Mouse (Mus musculus) intestine, embryonic 16.5 days (tissue): ENCODE measurements at regions not wholly inside any gene's neighbourhood (a gene's known extent, or its start where the extent isn't known, plus 50 kb on each side); places are given as distances from the start of the nearest gene placed in this dataset.

Experiments used
- ATAC-seq: fragments of 200-750 bp; cut with Nextera tagmentation; 2 replicates; pipeline ENCODE4 v1.8.0; 2017; ENCODE audit warnings: moderate TSS enrichment, moderate library complexity
- H3K27ac ChIP-seq: fragments of 300-500 bp; sonication (generic); 2 replicates; pipeline ENCODE4 v1.5.1; 2014; ENCODE audit warnings: mild to moderate bottlenecking, low read length
- H3K27me3 ChIP-seq: fragments of 300-500 bp; sonication (generic); replicated peaks from 2 replicates; pipeline ENCODE4 v1.6.1; 2014; ENCODE audit warnings: low read length, control low read depth, mixed read lengths; ENCODE audit not compliant: control insufficient read depth, insufficient read depth
- H3K36me3 ChIP-seq: fragments of 300-500 bp; sonication (generic); 2 replicates; pipeline ENCODE4 v1.6.1; 2014; ENCODE audit warnings: low read length, control low read depth; ENCODE audit not compliant: control insufficient read depth, insufficient read depth
- H3K4me1 ChIP-seq: fragments of 300-500 bp; sonication (generic); 2 replicates; pipeline ENCODE4 v1.6.1; 2014; ENCODE audit warnings: low read length, control low read depth, mixed read lengths; ENCODE audit not compliant: control insufficient read depth, insufficient read depth
- H3K4me2 ChIP-seq: fragments of 300-500 bp; sonication (generic); 2 replicates; pipeline ENCODE4 v1.6.1; 2014; ENCODE audit warnings: low read depth, low read length, control low read depth
- H3K4me3 ChIP-seq: fragments of 300-500 bp; sonication (generic); 2 replicates; pipeline ENCODE4 v1.5.1; 2014; ENCODE audit warnings: mild to moderate bottlenecking, low read length
- H3K9ac ChIP-seq: fragments of 300-500 bp; sonication (generic); 2 replicates; pipeline ENCODE4 v1.6.1; 2014; ENCODE audit warnings: low read depth, low read length
- H3K9me3 ChIP-seq: fragments of 300-500 bp; sonication (generic); 2 replicates; pipeline ENCODE4 v1.6.1; 2016; ENCODE audit warnings: low read length, control low read depth; ENCODE audit not compliant: control insufficient read depth
- WGBS: fragments of 180-500 bp; shearing (Covaris S2); extraction: QIAGEN DNeasy Blood & Tissue Kit; methylation state at CpG from one replicate; pipeline ENCODE4 v1.1.7; 2014; 5-methylcytosine and 5-hydroxymethylcytosine counted together

DNA sequence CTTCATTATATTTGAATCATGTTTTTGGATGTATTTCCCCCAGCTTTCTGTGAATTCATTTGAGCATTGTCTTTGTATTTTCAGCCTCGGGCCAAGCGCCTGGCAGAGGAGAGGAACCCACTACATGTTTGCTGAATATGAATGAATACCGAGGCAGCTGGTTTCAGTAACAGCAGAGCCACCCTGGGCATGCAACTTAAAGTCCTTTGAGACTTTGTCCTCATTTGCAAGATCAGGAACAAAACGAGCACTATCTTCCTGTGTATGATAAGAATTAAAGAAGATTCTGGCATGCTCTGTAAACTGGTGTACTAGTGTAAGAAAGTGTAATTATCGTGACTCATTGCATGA is 265.0 kb downstream of the Spry2 start:
- ATAC-seq, result 0 out of 2 replicates have a peak, but pooled peaks have one; percentile 16

DNA sequence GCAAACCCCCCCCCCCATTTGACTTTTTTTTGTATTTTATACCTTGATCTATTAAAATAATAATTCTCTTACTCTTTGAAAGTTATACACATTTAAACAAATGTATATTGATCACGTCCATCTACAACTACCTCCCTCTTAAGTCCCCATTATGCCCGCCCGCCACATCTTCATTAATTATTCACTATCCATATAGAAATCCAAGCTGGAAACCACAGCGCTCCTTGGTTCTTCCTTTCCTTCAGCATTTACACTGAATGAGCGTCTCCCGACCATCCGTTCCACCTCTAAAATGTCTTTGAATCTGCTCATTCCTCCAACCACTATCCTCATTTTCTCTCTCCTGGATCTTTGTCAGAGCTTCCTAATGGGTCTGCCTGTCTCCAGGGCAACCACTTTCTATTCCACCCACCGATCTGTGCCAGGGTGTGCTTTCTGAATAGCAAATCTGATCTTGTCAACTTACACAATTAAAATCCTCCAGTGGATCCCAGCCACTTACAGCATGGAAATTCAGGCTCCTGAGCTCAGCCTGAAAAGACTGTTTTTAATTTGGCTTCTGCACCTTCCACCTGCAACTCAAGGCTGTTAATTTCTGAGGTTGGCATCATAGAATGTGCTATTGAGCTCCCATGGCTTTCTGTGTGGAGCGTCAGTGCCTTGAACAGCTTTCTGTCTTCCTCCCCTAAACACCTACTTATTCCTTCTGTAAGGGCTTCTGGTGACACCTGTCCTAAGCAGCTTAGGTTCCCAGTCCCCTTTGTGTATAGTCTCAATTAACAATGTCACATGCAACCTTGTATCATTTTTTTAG is 265.5 kb downstream of the Spry2 start:
- Histone ChIP-seq H3K4me2 (no peak overlapping the region), H3K4me3 (no peak overlapping the region), H3K9ac (no peak overlapping the region), H3K27me3 (no peaks in the 10 kb centered on the region), H3K36me3 (no peaks in the 10 kb centered on the region), H3K9me3 (no peaks in the 10 kb centered on the region), H3K27ac (no peak overlapping the region), H3K4me1 (no peaks in the 10 kb centered on the region)
- WGBS, result 83% methylated on average over 9 of the region's 9 CpGs
- ATAC-seq, result no peak

More for the DNA sequence above, 265.0 kb downstream of the Spry2 start:
- WGBS, result 78% methylated on average over 5 of the region's 5 CpGs
- H3K4me3 ChIP-seq, result no peak overlapping the region
- H3K27me3 ChIP-seq, result no peaks in the 10 kb centered on the region
- no peak overlapping the region for H3K9ac ChIP-seq
- H3K27ac ChIP-seq, result no peak overlapping the region
- H3K36me3 ChIP-seq, result no peaks in the 10 kb centered on the region
- H3K9me3 ChIP-seq, result no peaks in the 10 kb centered on the region
- no peaks in the 10 kb centered on the region for H3K4me1 ChIP-seq
- H3K4me2 ChIP-seq, result no peak overlapping the region

DNA sequence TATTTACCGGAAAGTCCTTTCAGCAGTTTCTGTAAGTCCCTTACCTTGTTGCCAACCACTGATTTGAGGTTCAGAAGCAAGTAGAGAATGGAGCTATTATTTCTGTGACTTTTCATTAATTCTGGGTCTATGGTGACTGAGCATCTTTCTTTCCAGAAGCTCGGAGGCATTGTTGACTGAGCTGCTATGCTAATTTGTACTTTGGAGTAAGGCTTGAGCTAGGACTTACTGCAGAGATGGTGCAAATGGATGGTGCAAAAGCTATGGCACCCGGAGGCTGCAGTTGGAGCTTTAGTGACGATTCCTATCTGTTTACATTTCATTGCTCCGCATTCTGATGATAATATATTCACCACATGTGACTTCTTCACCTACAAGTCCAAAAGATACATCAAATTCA is 266.2 kb downstream of the Spry2 start:
- no peaks in the 10 kb centered on the region for H3K9me3 ChIP-seq
- H3K4me1 ChIP-seq, result no peaks in the 10 kb centered on the region
- H3K4me3 ChIP-seq, result no peak overlapping the region
- H3K9ac ChIP-seq, result no peak overlapping the region
- no peak overlapping the region for H3K27ac ChIP-seq
- H3K4me2 ChIP-seq, result no peak overlapping the region
- ATAC-seq, result no peak
- H3K27me3 ChIP-seq, result no peaks in the 10 kb centered on the region
- no peaks in the 10 kb centered on the region for H3K36me3 ChIP-seq
- 80% methylated on average over 5 of the region's 5 CpGs for WGBS

DNA sequence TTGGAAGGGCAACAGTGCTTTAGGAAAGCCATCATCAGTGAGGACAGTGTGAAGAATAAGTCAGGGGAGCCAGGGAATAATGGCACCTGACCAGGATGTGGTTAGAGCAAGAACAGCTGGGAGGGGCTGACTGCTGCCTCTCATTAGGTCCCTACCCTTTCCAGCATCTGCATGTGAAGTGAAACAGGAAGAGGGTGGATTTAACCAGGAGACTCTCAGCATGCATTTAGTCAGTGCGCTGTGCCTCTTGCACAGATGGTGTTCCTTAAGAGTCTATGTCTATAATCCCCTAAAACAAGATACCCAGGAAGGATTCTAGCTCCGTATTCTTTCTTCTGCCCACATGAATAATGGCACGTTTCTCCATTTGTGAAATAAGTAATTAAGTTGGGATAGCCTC is 267.9 kb downstream of the Spry2 start:
- 79% methylated on average over 3 of the region's 3 CpGs for WGBS
- Histone ChIP-seq H3K4me3 (no peak overlapping the region), H3K9me3 (no peaks in the 10 kb centered on the region), H3K27ac (no peak overlapping the region), H3K36me3 (no peaks in the 10 kb centered on the region), H3K4me1 (no peaks in the 10 kb centered on the region), H3K4me2 (no peak overlapping the region), H3K27me3 (no peaks in the 10 kb centered on the region), H3K9ac (no peak overlapping the region)
- ATAC-seq, result no peak

DNA sequence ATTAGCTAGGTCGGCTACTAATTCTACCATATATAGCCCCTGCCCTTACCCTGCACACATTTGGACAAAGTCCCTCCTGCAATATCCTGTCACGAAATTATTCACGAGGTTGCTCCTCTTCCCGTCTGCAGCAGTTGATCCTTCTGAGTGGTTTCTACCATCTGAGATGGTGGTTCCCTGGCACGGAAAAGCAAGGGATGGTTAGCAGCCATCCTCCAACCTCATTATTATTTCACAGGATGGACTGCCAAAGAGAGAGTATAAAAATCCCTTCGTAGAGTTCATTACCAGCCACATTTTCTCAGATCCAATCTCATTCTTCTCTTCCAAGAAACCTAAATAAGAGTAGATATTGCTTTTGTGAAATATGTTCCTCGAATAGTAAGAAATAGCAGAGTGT is 272.2 kb downstream of the Spry2 start:
- Histone ChIP-seq H3K4me1 (no peaks in the 10 kb centered on the region), H3K27me3 (no peaks in the 10 kb centered on the region), H3K4me3 (no peak overlapping the region), H3K36me3 (no peaks in the 10 kb centered on the region), H3K9ac (no peak overlapping the region), H3K27ac (no peak overlapping the region), H3K4me2 (no peak overlapping the region), H3K9me3 (no peaks in the 10 kb centered on the region)
- 80% methylated on average over 7 of the region's 7 CpGs for WGBS
- ATAC-seq, result no peak

DNA sequence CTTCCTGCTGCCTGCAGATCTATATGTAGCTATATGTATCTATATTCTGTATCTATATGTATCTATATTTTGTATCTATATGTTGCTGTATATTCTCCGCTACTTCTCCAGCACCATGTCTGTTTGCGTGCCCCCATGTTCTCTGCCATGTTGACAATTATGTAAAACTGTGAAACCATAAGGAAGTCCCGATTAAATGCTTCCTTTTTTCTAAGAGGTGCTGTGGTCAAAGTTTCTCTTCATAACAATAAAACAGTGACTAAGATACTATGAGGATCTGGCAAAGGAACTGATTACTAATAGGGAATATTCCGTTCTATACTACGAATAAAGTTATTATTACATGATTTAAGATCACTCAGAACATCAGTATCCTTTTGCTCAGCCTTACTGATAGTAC is 274.5 kb downstream of the Spry2 start:
- no peak overlapping the region for H3K4me2 ChIP-seq
- 94% methylated on average over 5 of the region's 5 CpGs for WGBS
- no peak for ATAC-seq
- H3K9ac ChIP-seq, result no peak overlapping the region
- H3K36me3 ChIP-seq, result no peaks in the 10 kb centered on the region
- H3K9me3 ChIP-seq, result no peaks in the 10 kb centered on the region
- no peak overlapping the region for H3K27ac ChIP-seq
- H3K4me3 ChIP-seq, result no peak overlapping the region
- no peaks in the 10 kb centered on the region for H3K27me3 ChIP-seq
- no peaks in the 10 kb centered on the region for H3K4me1 ChIP-seq

DNA sequence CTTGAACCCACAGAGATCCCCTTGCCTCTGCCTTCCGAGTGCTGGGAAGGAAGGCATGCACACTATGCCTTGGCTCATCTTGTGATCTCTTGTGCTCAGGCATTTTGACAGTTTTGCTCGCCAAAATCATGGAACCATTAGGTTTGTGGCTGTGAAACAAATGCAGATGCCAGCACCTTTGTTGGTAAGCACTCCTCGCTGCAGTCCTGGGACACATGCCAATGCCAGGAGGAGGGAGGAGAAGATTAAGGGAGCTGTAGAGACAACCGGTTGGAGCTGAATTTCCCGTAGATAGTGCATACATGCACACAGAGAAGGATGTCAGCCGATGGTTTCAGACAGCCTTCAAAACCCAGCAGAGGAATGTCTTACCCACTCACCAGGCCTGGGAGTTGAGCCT is 275.5 kb downstream of the Spry2 start:
- no peaks in the 10 kb centered on the region for H3K4me1 ChIP-seq
- no peak for ATAC-seq
- H3K4me3 ChIP-seq, result no peak overlapping the region
- no peaks in the 10 kb centered on the region for H3K36me3 ChIP-seq
- 87% methylated on average over 6 of the region's 6 CpGs for WGBS
- H3K4me2 ChIP-seq, result no peak overlapping the region
- no peaks in the 10 kb centered on the region for H3K27me3 ChIP-seq
- H3K9me3 ChIP-seq, result no peaks in the 10 kb centered on the region
- no peak overlapping the region for H3K27ac ChIP-seq
- H3K9ac ChIP-seq, result no peak overlapping the region

DNA sequence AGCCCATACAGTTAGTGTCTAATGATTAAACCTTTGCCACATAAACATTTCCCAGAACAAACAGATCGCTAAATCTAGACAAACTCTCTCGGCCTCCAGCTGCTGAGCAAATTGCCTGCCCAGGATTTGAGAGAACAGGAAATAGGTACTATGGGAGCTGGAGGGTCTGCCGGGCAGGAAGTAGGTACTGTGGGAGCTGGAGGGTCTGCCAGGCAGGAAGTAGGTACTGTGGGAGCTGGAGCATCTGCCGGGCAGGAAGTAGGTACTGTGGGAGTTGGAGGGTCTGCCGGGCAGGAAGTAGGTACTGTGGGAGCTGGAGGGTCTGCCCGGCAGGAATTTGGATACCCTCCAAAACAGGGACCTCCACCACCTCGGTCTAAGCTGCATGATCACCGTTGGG is 277.2 kb downstream of the Spry2 start:
- Histone ChIP-seq H3K27ac (0 out of 2 replicates have a peak overlapping the region, but pooled peaks have one; percentile 18), H3K36me3 (no peaks in the 10 kb centered on the region), H3K9ac (no peak overlapping the region), H3K4me2 (no peak overlapping the region), H3K4me3 (no peak overlapping the region), H3K27me3 (no peaks in the 10 kb centered on the region), H3K9me3 (no peaks in the 10 kb centered on the region), H3K4me1 (peaks cover 3% of the 10 kb centered on the region; the same call in 1 of the 2 replicates)
- 0 out of 2 replicates have a peak, but pooled peaks have one; percentile 33 for ATAC-seq
- WGBS, result 54% methylated on average over 8 of the region's 8 CpGs

DNA sequence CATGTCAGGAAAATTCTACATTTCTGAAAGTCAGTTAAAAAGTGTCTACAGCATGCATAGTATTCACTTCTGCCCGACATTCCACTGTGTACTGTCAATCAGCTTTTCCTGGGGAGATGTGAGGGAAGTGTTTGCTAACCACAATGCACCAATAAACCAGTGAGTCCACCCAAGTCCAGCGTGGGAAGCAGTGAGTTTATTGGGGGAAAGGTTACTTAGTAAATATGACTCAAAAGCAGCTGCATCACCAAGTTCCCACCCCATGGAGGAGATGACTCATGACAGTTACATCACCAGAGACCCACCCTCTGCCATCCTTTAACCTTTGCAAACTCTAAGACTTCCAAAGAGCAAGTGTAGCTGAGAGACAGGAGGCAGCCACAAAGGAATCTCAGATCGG is 280.9 kb downstream of the Spry2 start:
- peak; percentile 79 for ATAC-seq
- Histone ChIP-seq H3K9ac (no peak overlapping the region), H3K4me1 (peaks cover 3% of the 10 kb centered on the region; the same call in 1 of the 2 replicates), H3K4me2 (no peak overlapping the region), H3K36me3 (no peaks in the 10 kb centered on the region), H3K27ac (no peak overlapping the region), H3K27me3 (no peaks in the 10 kb centered on the region), H3K4me3 (no peak overlapping the region), H3K9me3 (no peaks in the 10 kb centered on the region)
- 63% methylated on average over 3 of the region's 3 CpGs for WGBS

DNA sequence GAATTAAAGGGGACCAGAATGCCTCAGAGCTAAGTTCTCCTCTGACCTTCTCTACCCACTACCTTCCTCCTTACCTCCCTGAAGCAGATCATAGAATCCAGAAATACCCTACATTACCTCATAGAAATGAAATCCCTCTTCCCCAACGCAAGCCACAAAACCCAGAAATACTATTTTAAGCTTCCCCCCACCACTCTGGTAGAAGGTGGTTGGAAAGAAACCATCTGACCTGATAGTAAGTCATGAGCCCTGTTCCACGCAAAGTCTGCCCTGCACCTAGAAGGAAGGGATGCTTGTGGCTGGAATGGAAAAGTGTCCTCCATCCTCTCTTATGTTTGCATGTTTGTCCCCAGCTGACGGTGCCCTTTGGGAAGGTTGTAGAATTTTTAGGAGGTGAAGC is 283.8 kb downstream of the Spry2 start:
- peaks cover 3% of the 10 kb centered on the region; the same call in 1 of the 2 replicates for H3K4me1 ChIP-seq
- no peaks in the 10 kb centered on the region for H3K27me3 ChIP-seq
- WGBS, result 84% methylated on average over 3 of the region's 3 CpGs

More for the DNA sequence above, 283.8 kb downstream of the Spry2 start:
- H3K9me3 ChIP-seq, result no peaks in the 10 kb centered on the region
- no peak overlapping the region for H3K4me3 ChIP-seq
- H3K4me2 ChIP-seq, result no peak overlapping the region
- no peaks in the 10 kb centered on the region for H3K36me3 ChIP-seq
- no peak overlapping the region for H3K9ac ChIP-seq
- H3K27ac ChIP-seq, result no peak overlapping the region
- ATAC-seq, result no peak
